Mouse (Mus musculus): Measurements from ENCODE around the gene Sbk3. TPM values are rescaled to one million over a fixed set of nuclear protein-coding genes. Genes with fewer than 3 reads are reported as not detected.
A peak's percentile ranks its signal among the peaks of the same experiment; 100 is the strongest.
"Not testable (repeated sequence)": the region's sequence is repeated elsewhere in the genome, so short reads cannot be mapped to it uniquely, and the experiment has no call there.

The Sbk3 gene
- total and polyA plus RNA-seq, 2 experiments from 2014 or later = 0.76 TPM

GRCm38 (mm10) chr7:5016057-5016456, 45.1 kb upstream of the Sbk3 start:
- Histone ChIP-seq H3K9ac (peak overlapping the region; percentile 76), H3K4me2 (ENCODE audit: low read depth) (peak overlapping the region; percentile 71), H3K4me1 (ENCODE audit: insufficient read depth) (peaks cover 7% of the 10 kb centered on the region), H3K36me3 (ENCODE audit: insufficient read depth) (peaks cover 15% of the 10 kb centered on the region), H3K9me3 (ENCODE audit: low read length) (no peaks in the 10 kb centered on the region), H3K4me3 (ENCODE audit: low read depth, low read length) (peak overlapping the region; percentile 77), H3K27me3 (ENCODE audit: insufficient read depth, low read length) (no peaks in the 10 kb centered on the region), H3K27ac (ENCODE audit: low read depth, low read length) (peak overlapping the region; percentile 99)
- WGBS = 58% methylated on average over 3 of the region's 3 CpGs
- TF ChIP-seq CTCF (IDR thresholded peaks at IDR 0.05; ENCODE audit: low read depth) = no peak
- ATAC-seq = no peak
- no peak for DNase-seq

GRCm38 (mm10) chr7:5015118-5016001, 44.4 kb upstream of the Sbk3 start, which contains the start of gene Gm44973:
Gene Gm44973, plus strand, starts transcription at chr7:5015496.
- TF ChIP-seq CTCF (IDR thresholded peaks at IDR 0.05; ENCODE audit: low read depth) = no peak
- Histone ChIP-seq H3K27me3 (ENCODE audit: insufficient read depth, low read length) (no peaks in the 10 kb centered on the region), H3K4me1 (ENCODE audit: insufficient read depth) (peaks cover 5% of the 10 kb centered on the region; the same call in 1 of the 2 replicates), H3K9ac (peak within 1 kb of the TSS; percentile 79), H3K36me3 (ENCODE audit: insufficient read depth) (peaks cover 22% of the 10 kb centered on the region), H3K4me3 (ENCODE audit: low read depth, low read length) (peak within 1 kb of the TSS; percentile 77), H3K4me2 (ENCODE audit: low read depth) (peak within 1 kb of the TSS; percentile 71), H3K9me3 (ENCODE audit: low read length) (no peaks in the 10 kb centered on the region), H3K27ac (ENCODE audit: low read depth, low read length) (peak within 1 kb of the TSS; percentile 99)
- ATAC-seq (peak; percentile 81), DNase-seq (peak; percentile 98)
- 2% methylated on average over 61 of the region's 76 CpGs for WGBS

GRCm38 (mm10) chr7:5014251-5015117, 43.5 kb upstream of the Sbk3 start, which contains the start of the genes Zfp524 and Fiz1:
Gene Zfp524, plus strand, starts transcription at chr7:5014415.
Gene Fiz1, minus strand, starts transcription at chr7:5014697.
- Histone ChIP-seq H3K27ac (ENCODE audit: low read depth, low read length) (peak within 1 kb of the TSS; percentile 99), H3K9me3 (ENCODE audit: low read length) (no peaks in the 10 kb centered on the region), H3K4me3 (ENCODE audit: low read depth, low read length) (peak within 1 kb of the TSS; percentile 77), H3K4me2 (ENCODE audit: low read depth) (peak within 1 kb of the TSS; percentile 71), H3K9ac (peak within 1 kb of the TSS; percentile 79), H3K36me3 (ENCODE audit: insufficient read depth) (peaks cover 30% of the 10 kb centered on the region), H3K4me1 (ENCODE audit: insufficient read depth) (peaks cover 5% of the 10 kb centered on the region; the same call in 1 of the 2 replicates), H3K27me3 (ENCODE audit: insufficient read depth, low read length) (no peaks in the 10 kb centered on the region)
- 2% methylated on average over 42 of the region's 42 CpGs for WGBS
- ATAC-seq (peak; percentile 83), DNase-seq (peak; percentile 99)
- TF ChIP-seq CTCF (IDR thresholded peaks at IDR 0.05; ENCODE audit: low read depth) = no peak

- 90% methylated on average over 27 of the region's 27 CpGs for WGBS
- H3K27ac ChIP-seq (ENCODE audit: low read depth, low read length) = no peak overlapping the region
- no peaks in the 10 kb centered on the region for H3K9me3 ChIP-seq (ENCODE audit: low read length)
- no peak overlapping the region for H3K9ac ChIP-seq
- no peaks in the 10 kb centered on the region for H3K27me3 ChIP-seq (ENCODE audit: insufficient read depth, low read length)
- TF ChIP-seq CTCF (IDR thresholded peaks at IDR 0.05; ENCODE audit: low read depth) = no peak
- H3K36me3 ChIP-seq (ENCODE audit: insufficient read depth) = peaks cover 46% of the 10 kb centered on the region
- ATAC-seq (no peak), DNase-seq (no peak)
- H3K4me2 ChIP-seq (ENCODE audit: low read depth) = no peak overlapping the region
- peaks cover 5% of the 10 kb centered on the region; the same call in 1 of the 2 replicates for H3K4me1 ChIP-seq (ENCODE audit: insufficient read depth)
- H3K4me3 ChIP-seq (ENCODE audit: low read depth, low read length) = no peak overlapping the region
Measured at GRCm38 (mm10) chr7:5012681-5013513, 41.9 kb upstream of the Sbk3 start.

- no peak overlapping the region for H3K9ac ChIP-seq
- H3K4me2 ChIP-seq (ENCODE audit: low read depth) = no peak overlapping the region
- ATAC-seq = no peak
- peak; percentile 19; the same call in 1 of the 2 replicates for TF ChIP-seq CTCF (IDR thresholded peaks at IDR 0.05; ENCODE audit: low read depth)
- H3K27ac ChIP-seq (ENCODE audit: low read depth, low read length) = no peak overlapping the region
- H3K9me3 ChIP-seq (ENCODE audit: low read length) = no peaks in the 10 kb centered on the region
- DNase-seq = no peak
- 97% methylated on average over 26 of the region's 26 CpGs for WGBS
- H3K27me3 ChIP-seq (ENCODE audit: insufficient read depth, low read length) = no peaks in the 10 kb centered on the region
- no peak overlapping the region for H3K4me3 ChIP-seq (ENCODE audit: low read depth, low read length)
- H3K4me1 ChIP-seq (ENCODE audit: insufficient read depth) = no peaks in the 10 kb centered on the region
- peaks cover 57% of the 10 kb centered on the region for H3K36me3 ChIP-seq (ENCODE audit: insufficient read depth)
Measured at GRCm38 (mm10) chr7:5008229-5008628, 37.3 kb upstream of the Sbk3 start.

- H3K36me3 ChIP-seq (ENCODE audit: insufficient read depth) = peaks cover 11% of the 10 kb centered on the region
- H3K4me3 ChIP-seq (ENCODE audit: low read depth, low read length); H3K4me2 ChIP-seq (ENCODE audit: low read depth); H3K27ac ChIP-seq (ENCODE audit: low read depth, low read length); H3K27me3 ChIP-seq (ENCODE audit: insufficient read depth, low read length); ATAC-seq; H3K4me1 ChIP-seq (ENCODE audit: insufficient read depth); DNase-seq; H3K9ac ChIP-seq; H3K9me3 ChIP-seq (ENCODE audit: low read length): not testable (repeated sequence)
- 53% methylated on average over 8 of the region's 8 CpGs for WGBS
Measured at GRCm38 (mm10) chr7:5002876-5003275, 31.9 kb upstream of the Sbk3 start.
